Mouse (Mus musculus): Measurements from ENCODE around the gene Ercc2. TPM values are rescaled to one million over a fixed set of nuclear protein-coding genes. Genes with fewer than 3 reads are reported as not detected.

Ercc2 gene
- total RNA-seq (2014; fragmentation: Nextera tagmentation): 17.2 and 18.4 TPM in 2 replicates
- total RNA-seq (2017): 14.8 and 20.2 TPM in 2 replicates
- polyA plus RNA-seq (2012): 36.0 and 40.6 TPM in 2 replicates

- peak; percentile 100 for ATAC-seq (ENCODE audit: extremely low read depth, insufficient number of reproducible peaks, low FRiP score, poor library complexity, severe bottlenecking)
- TF ChIP-seq TAL1 (conservative IDR thresholded peaks at IDR 0.05; ENCODE audit: low read depth, low read length) (no peak), CTCF (IDR thresholded peaks at IDR 0.05; ENCODE audit: low read depth, low read length) (no peak), GATA1 (IDR thresholded peaks at IDR 0.05; ENCODE audit: borderline replicate concordance, low read length) (no peak), POLR2AphosphoS5 (IDR thresholded peaks at IDR 0.05; ENCODE audit: insufficient replicate concordance, low read depth, low read length) (no peak), GATA2 (IDR thresholded peaks at IDR 0.05; ENCODE audit: borderline replicate concordance, low read depth, low read length) (no peak)
- H3K36me3 ChIP-seq (replicated peaks): peaks cover 54% of the 10 kb centered on the region
Measured at GRCm38 (mm10) chr7:19381377-19382165, at the start of gene Ercc2. Ercc2 (plus strand) TSS chr7:19382010.

GRCm38 (mm10) chr7:19332709-19333352 lies 49.0 kb upstream of the Ercc2 start:
- Histone ChIP-seq H3K4me3 (ENCODE audit: low read depth, low read length) (peak overlapping the region; percentile 75), H3K9me3 (replicated peaks) (no peaks in the 10 kb centered on the region), H3K27me3 (ENCODE audit: insufficient read depth, low read length) (peaks cover 13% of the 10 kb centered on the region; the same call in 1 of the 2 replicates), H3K36me3 (replicated peaks) (no peaks in the 10 kb centered on the region), H3K4me1 (ENCODE audit: insufficient read depth, low read depth, low read length) (peaks cover 30% of the 10 kb centered on the region)
- DNase-seq (ENCODE audit: low spot score): peak; percentile 31
- no peak for ATAC-seq (ENCODE audit: extremely low read depth, insufficient number of reproducible peaks, low FRiP score, poor library complexity, severe bottlenecking)
- TF ChIP-seq GATA1 (IDR thresholded peaks at IDR 0.05; ENCODE audit: borderline replicate concordance, low read length): no peak
- no peak for TF ChIP-seq TAL1 (conservative IDR thresholded peaks at IDR 0.05; ENCODE audit: low read depth, low read length)
- no peak for TF ChIP-seq CTCF (IDR thresholded peaks at IDR 0.05; ENCODE audit: low read depth, low read length)
- no peak for TF ChIP-seq POLR2AphosphoS5 (IDR thresholded peaks at IDR 0.05; ENCODE audit: insufficient replicate concordance, low read depth, low read length)
- TF ChIP-seq GATA2 (IDR thresholded peaks at IDR 0.05; ENCODE audit: borderline replicate concordance, low read depth, low read length): no peak

More at GRCm38 (mm10) chr7:19381377-19382165, at the start of gene Ercc2:
- H3K27me3 ChIP-seq (ENCODE audit: insufficient read depth, low read length): no peaks in the 10 kb centered on the region
- peaks cover 25% of the 10 kb centered on the region for H3K4me1 ChIP-seq (ENCODE audit: insufficient read depth, low read depth, low read length)
- peak within 1 kb of the TSS; percentile 96 for H3K4me3 ChIP-seq (ENCODE audit: low read depth, low read length)
- H3K9me3 ChIP-seq (replicated peaks): no peaks in the 10 kb centered on the region
- peak; percentile 98 for DNase-seq (ENCODE audit: low spot score)

- TF ChIP-seq POLR2AphosphoS5 (IDR thresholded peaks at IDR 0.05; ENCODE audit: insufficient replicate concordance, low read depth, low read length) (no peak), GATA2 (IDR thresholded peaks at IDR 0.05; ENCODE audit: borderline replicate concordance, low read depth, low read length) (no peak), TAL1 (conservative IDR thresholded peaks at IDR 0.05; ENCODE audit: low read depth, low read length) (no peak)
- H3K27me3 ChIP-seq (ENCODE audit: insufficient read depth, low read length): peaks cover 4% of the 10 kb centered on the region; the same call in 1 of the 2 replicates
- DNase-seq (ENCODE audit: low spot score) (no peak), ATAC-seq (ENCODE audit: extremely low read depth, insufficient number of reproducible peaks, low FRiP score, poor library complexity, severe bottlenecking) (no peak)
- no peaks in the 10 kb centered on the region for H3K36me3 ChIP-seq (replicated peaks)
- no peak overlapping the region for H3K4me3 ChIP-seq (ENCODE audit: low read depth, low read length)
- no peaks in the 10 kb centered on the region for H3K9me3 ChIP-seq (replicated peaks)
- peaks cover 28% of the 10 kb centered on the region for H3K4me1 ChIP-seq (ENCODE audit: insufficient read depth, low read depth, low read length)
Measured at GRCm38 (mm10) chr7:19335583-19335982, 46.2 kb upstream of the Ercc2 start.

- DNase-seq (ENCODE audit: low spot score) (no peak), ATAC-seq (ENCODE audit: extremely low read depth, insufficient number of reproducible peaks, low FRiP score, poor library complexity, severe bottlenecking) (no peak)
- Histone ChIP-seq H3K4me3 (ENCODE audit: low read depth, low read length) (no peak overlapping the region), H3K27me3 (ENCODE audit: insufficient read depth, low read length) (peaks cover 10% of the 10 kb centered on the region; the same call in 1 of the 2 replicates), H3K4me1 (ENCODE audit: insufficient read depth, low read depth, low read length) (peaks cover 25% of the 10 kb centered on the region), H3K9me3 (replicated peaks) (no peaks in the 10 kb centered on the region), H3K36me3 (replicated peaks) (no peaks in the 10 kb centered on the region)
- no peak for TF ChIP-seq CTCF (IDR thresholded peaks at IDR 0.05; ENCODE audit: low read depth, low read length)
- TF ChIP-seq POLR2AphosphoS5 (IDR thresholded peaks at IDR 0.05; ENCODE audit: insufficient replicate concordance, low read depth, low read length): no peak
- no peak for TF ChIP-seq GATA1 (IDR thresholded peaks at IDR 0.05; ENCODE audit: borderline replicate concordance, low read length)
- no peak for TF ChIP-seq TAL1 (conservative IDR thresholded peaks at IDR 0.05; ENCODE audit: low read depth, low read length)
- TF ChIP-seq GATA2 (IDR thresholded peaks at IDR 0.05; ENCODE audit: borderline replicate concordance, low read depth, low read length): no peak
Measured at GRCm38 (mm10) chr7:19337122-19337521, 44.7 kb upstream of the Ercc2 start.

- DNase-seq (ENCODE audit: low spot score): no peak
- peaks cover 18% of the 10 kb centered on the region for H3K4me1 ChIP-seq (ENCODE audit: insufficient read depth, low read depth, low read length)
- H3K36me3 ChIP-seq (replicated peaks): no peaks in the 10 kb centered on the region
- no peak overlapping the region for H3K4me3 ChIP-seq (ENCODE audit: low read depth, low read length)
- ATAC-seq (ENCODE audit: extremely low read depth, insufficient number of reproducible peaks, low FRiP score, poor library complexity, severe bottlenecking): no peak
- peaks cover 6% of the 10 kb centered on the region; the same call in 1 of the 2 replicates for H3K27me3 ChIP-seq (ENCODE audit: insufficient read depth, low read length)
- H3K9me3 ChIP-seq (replicated peaks): no peaks in the 10 kb centered on the region
- TF ChIP-seq CTCF (IDR thresholded peaks at IDR 0.05; ENCODE audit: low read depth, low read length) (no peak), POLR2AphosphoS5 (IDR thresholded peaks at IDR 0.05; ENCODE audit: insufficient replicate concordance, low read depth, low read length) (no peak), TAL1 (conservative IDR thresholded peaks at IDR 0.05; ENCODE audit: low read depth, low read length) (no peak), GATA1 (IDR thresholded peaks at IDR 0.05; ENCODE audit: borderline replicate concordance, low read length) (no peak)
Measured at GRCm38 (mm10) chr7:19338060-19338459, 43.8 kb upstream of the Ercc2 start.

- no peak for TF ChIP-seq POLR2AphosphoS5 (IDR thresholded peaks at IDR 0.05; ENCODE audit: insufficient replicate concordance, low read depth, low read length)
- no peak for TF ChIP-seq CTCF (IDR thresholded peaks at IDR 0.05; ENCODE audit: low read depth, low read length)
- TF ChIP-seq GATA2 (IDR thresholded peaks at IDR 0.05; ENCODE audit: borderline replicate concordance, low read depth, low read length): no peak
- no peak for TF ChIP-seq TAL1 (conservative IDR thresholded peaks at IDR 0.05; ENCODE audit: low read depth, low read length)
- no peak for TF ChIP-seq GATA1 (IDR thresholded peaks at IDR 0.05; ENCODE audit: borderline replicate concordance, low read length)
- no peaks in the 10 kb centered on the region for H3K36me3 ChIP-seq (replicated peaks)
Measured at GRCm38 (mm10) chr7:19338596-19338995, 43.2 kb upstream of the Ercc2 start.

More at GRCm38 (mm10) chr7:19338596-19338995, 43.2 kb upstream of the Ercc2 start:
- ATAC-seq (ENCODE audit: extremely low read depth, insufficient number of reproducible peaks, low FRiP score, poor library complexity, severe bottlenecking) (no peak), DNase-seq (ENCODE audit: low spot score) (no peak)
- Histone ChIP-seq H3K9me3 (replicated peaks) (no peaks in the 10 kb centered on the region), H3K4me3 (ENCODE audit: low read depth, low read length) (no peak overlapping the region), H3K27me3 (ENCODE audit: insufficient read depth, low read length) (peaks cover 6% of the 10 kb centered on the region; the same call in 1 of the 2 replicates), H3K4me1 (ENCODE audit: insufficient read depth, low read depth, low read length) (peaks cover 15% of the 10 kb centered on the region)

Measured in G1E (cell line).